Mouse (Mus musculus) liver, adult (tissue): ENCODE data around the gene Kndc1.

Experiments
- GATA4 ChIP-seq: IDR thresholded peaks from 2 replicates; pipeline ENCODE4 v1.6.1; 2014; ENCODE audit warnings: mild to moderate bottlenecking, low read length; ENCODE audit not compliant: insufficient replicate concordance

Kndc1 gene

GRCm38 (mm10) chr7:139896796-139897195, 2.3 kb downstream of the Kndc1 start:
- TF ChIP-seq GATA4, result no peak

- TF ChIP-seq GATA4, result no peak
These were observed 4.1 kb downstream of the Kndc1 start for GRCm38 (mm10) chr7:139898606-139899005.

GRCm38 (mm10) chr7:139899505-139899904, 5.0 kb downstream of the Kndc1 start:
- TF ChIP-seq GATA4, result no peak

GRCm38 (mm10) chr7:139900456-139900855, 6.0 kb downstream of the Kndc1 start:
- TF ChIP-seq GATA4, result no peak

- no peak for TF ChIP-seq GATA4
These were observed 6.4 kb downstream of the Kndc1 start for GRCm38 (mm10) chr7:139900896-139901295.

- no peak for TF ChIP-seq GATA4
These were observed 7.5 kb downstream of the Kndc1 start for GRCm38 (mm10) chr7:139901981-139902380.

GRCm38 (mm10) chr7:139905261-139905660, 10.8 kb downstream of the Kndc1 start:
- TF ChIP-seq GATA4, result no peak

GRCm38 (mm10) chr7:139905661-139906060, 11.2 kb downstream of the Kndc1 start:
- TF ChIP-seq GATA4, result no peak

- TF ChIP-seq GATA4, result no peak
These were observed 13.7 kb downstream of the Kndc1 start for GRCm38 (mm10) chr7:139908176-139908575.

- no peak for TF ChIP-seq GATA4
These were observed 15.0 kb downstream of the Kndc1 start for GRCm38 (mm10) chr7:139909469-139909868.

- no peak for TF ChIP-seq GATA4
These were observed 15.8 kb downstream of the Kndc1 start for GRCm38 (mm10) chr7:139910204-139910835.

- TF ChIP-seq GATA4, result no peak
These were observed 19.9 kb downstream of the Kndc1 start for GRCm38 (mm10) chr7:139914141-139915047.

- TF ChIP-seq GATA4, result no peak
These were observed 21.3 kb downstream of the Kndc1 start for GRCm38 (mm10) chr7:139915646-139916257.

GRCm38 (mm10) chr7:139916345-139916744, 21.8 kb downstream of the Kndc1 start:
- TF ChIP-seq GATA4, result no peak

- TF ChIP-seq GATA4, result no peak
These were observed 23.8 kb downstream of the Kndc1 start for GRCm38 (mm10) chr7:139918262-139918661.

GRCm38 (mm10) chr7:139930732-139931131, 36.2 kb downstream of the Kndc1 start:
- TF ChIP-seq GATA4, result no peak
